Mouse (Mus musculus) embryonic facial prominence, embryonic 14.5 days (tissue): ENCODE measurements around the gene Znhit2. TPM values are rescaled to one million over a fixed set of nuclear protein-coding genes. Genes with fewer than 3 reads are reported as not detected.

Experiments used
- ATAC-seq: fragments of 200-750 bp; cut with Nextera tagmentation; 2 replicates; pipeline ENCODE4 v1.8.0; 2017; ENCODE audit warnings: low read depth, moderate number of reproducible peaks, moderate TSS enrichment
- DNase-seq: peaks from one replicate; pipeline ENCODE4 v3.0.0-alpha.2; 2015; ENCODE audit warnings: low spot score
- H3K27ac ChIP-seq: fragments of 300-500 bp; sonication (generic); replicated peaks from 2 replicates; pipeline ENCODE4 v1.5.1; 2014; ENCODE audit warnings: low read depth, mild to moderate bottlenecking, low read length, moderate library complexity
- H3K27me3 ChIP-seq: fragments of 300-500 bp; sonication (generic); replicated peaks from 2 replicates; pipeline ENCODE4 v1.6.1; 2014; ENCODE audit warnings: low read length; ENCODE audit not compliant: control insufficient read depth, insufficient read depth
- H3K36me3 ChIP-seq: fragments of 300-500 bp; sonication (generic); 2 replicates; pipeline ENCODE4 v1.6.1; 2014; ENCODE audit warnings: low read length, mixed read lengths; ENCODE audit not compliant: control insufficient read depth, insufficient read depth
- H3K4me1 ChIP-seq: fragments of 300-500 bp; sonication (generic); 2 replicates; pipeline ENCODE4 v1.6.1; 2014; ENCODE audit warnings: antibody characterized with exemption, low read length; ENCODE audit not compliant: control insufficient read depth, insufficient read depth
- H3K4me2 ChIP-seq: fragments of 300-500 bp; sonication (generic); 2 replicates; pipeline ENCODE4 v1.6.1; 2014; ENCODE audit warnings: low read depth, mild to moderate bottlenecking, low read length, moderate library complexity, mixed read lengths
- H3K4me3 ChIP-seq: fragments of 300-500 bp; sonication (generic); 2 replicates; pipeline ENCODE4 v1.5.1; 2014; ENCODE audit warnings: low read depth, mild to moderate bottlenecking, low read length
- H3K9ac ChIP-seq: fragments of 300-500 bp; sonication (generic); 2 replicates; pipeline ENCODE4 v1.6.1; 2014; ENCODE audit warnings: low read depth, mild to moderate bottlenecking, low read length, moderate library complexity, mixed read lengths
- H3K9me3 ChIP-seq: fragments of 300-500 bp; sonication (generic); 2 replicates; pipeline ENCODE4 v1.6.1; 2016; ENCODE audit warnings: low read length; ENCODE audit not compliant: control insufficient read depth
- WGBS: fragments of 180-500 bp; shearing (Covaris S2); extraction: QIAGEN DNeasy Blood & Tissue Kit; methylation state at CpG from one replicate; pipeline ENCODE4 v1.1.7; 2014; 5-methylcytosine and 5-hydroxymethylcytosine counted together
- polyA plus RNA-seq: library from polyadenylated mRNA; unstranded; fragments of >200 nt; fragmentation: Nextera tagmentation; extraction: Ambion mirVana; gene quantifications from 2 replicates; pipeline ENCODE4 v1.2.1, GENCODE M21; 2014

Gene Znhit2
- polyA plus RNA-seq = 33.1 and 33.6 TPM in 2 replicates

DNA sequence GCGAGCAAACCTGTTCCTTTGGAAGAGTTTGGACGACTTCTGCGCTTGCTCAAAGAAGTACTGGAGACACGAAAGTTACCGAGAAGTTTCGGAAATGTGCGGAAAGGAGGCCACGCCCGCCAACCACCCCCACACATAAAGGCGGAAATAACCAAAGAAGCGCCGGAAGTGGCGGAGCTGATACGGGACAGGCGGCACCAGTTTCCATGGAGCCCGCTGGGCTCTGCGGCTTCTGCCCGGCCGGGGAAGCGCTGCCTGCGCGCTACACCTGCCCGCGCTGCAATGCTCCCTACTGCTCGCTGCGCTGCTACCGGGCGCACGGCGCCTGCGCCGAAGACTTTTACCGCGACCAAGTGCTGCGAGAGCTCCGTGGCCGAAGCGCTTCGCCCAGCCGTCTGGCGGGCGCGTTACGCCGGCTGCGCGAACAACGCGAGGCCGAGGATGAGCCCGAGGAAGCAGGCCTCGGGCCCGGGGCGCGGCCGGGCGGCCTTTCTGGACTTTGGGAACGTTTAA, at the start of gene Znhit2:
TSS of gene Znhit2 (plus strand) at position 172 of the 513 bp plus-strand sequence.
- WGBS = under 1% methylated on average over 19 of the region's 58 CpGs
- H3K4me3 ChIP-seq = peak within 1 kb of the TSS; percentile 90

DNA sequence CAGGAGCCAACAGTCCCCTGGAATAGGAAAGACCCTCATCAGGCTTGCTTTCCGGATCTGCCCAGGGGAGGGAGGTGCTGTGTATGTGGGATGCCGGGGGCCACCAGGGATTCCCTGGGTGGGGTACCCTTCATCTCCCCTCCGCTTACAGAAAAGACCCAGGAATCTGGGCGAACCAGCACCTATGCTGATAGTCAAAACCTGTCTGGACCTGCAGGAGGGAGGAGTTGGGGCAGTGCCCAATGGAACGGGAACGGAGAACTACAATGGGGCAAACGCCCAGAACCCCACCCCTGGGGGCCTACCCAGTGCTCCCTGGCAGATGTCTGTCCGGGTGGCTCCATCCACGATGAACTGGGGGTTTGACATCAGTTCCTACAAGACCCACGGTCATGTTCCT, 47.3 kb upstream of the Znhit2 start:
- H3K9me3 ChIP-seq = no peaks in the 10 kb centered on the region
- H3K4me2 ChIP-seq = 0 out of 2 replicates have a peak overlapping the region, but pooled peaks have one; percentile 88
- no peak for ATAC-seq

More for the DNA sequence above, at the start of gene Znhit2:
- peak; percentile 86 for ATAC-seq
- H3K9me3 ChIP-seq = no peaks in the 10 kb centered on the region
- peak within 1 kb of the TSS; percentile 100 for H3K4me2 ChIP-seq
- peak; percentile 98 for DNase-seq
- H3K27ac ChIP-seq = peak within 1 kb of the TSS; percentile 94
- H3K36me3 ChIP-seq = peaks cover 14% of the 10 kb centered on the region
- H3K27me3 ChIP-seq = no peaks in the 10 kb centered on the region
- H3K4me1 ChIP-seq = peaks cover 20% of the 10 kb centered on the region
- peak within 1 kb of the TSS; percentile 94 for H3K9ac ChIP-seq

GRCm38 (mm10) chr19:6014991-6015510, 45.9 kb upstream of the Znhit2 start:
- Histone ChIP-seq H3K4me2 (peak overlapping the region; percentile 88), H3K4me1 (0 out of 2 replicates have a peak, but pooled peaks cover 3% of the 10 kb centered on the region)

More for the DNA sequence above, 47.3 kb upstream of the Znhit2 start:
- Histone ChIP-seq H3K27ac (no peak overlapping the region), H3K9ac (peak overlapping the region; percentile 8; the same call in 1 of the 2 replicates), H3K36me3 (no peaks in the 10 kb centered on the region), H3K4me1 (0 out of 2 replicates have a peak, but pooled peaks cover 3% of the 10 kb centered on the region), H3K27me3 (no peaks in the 10 kb centered on the region), H3K4me3 (no peak overlapping the region)
- 84% methylated on average over 10 of the region's 10 CpGs for WGBS
- peak; percentile 25 for DNase-seq

GRCm38 (mm10) chr19:6015511-6016315, 45.3 kb upstream of the Znhit2 start, which contains the start of gene Capn1:
Gene Capn1, minus strand, starts transcription at chr19:6015897.
- H3K27ac ChIP-seq = peak within 1 kb of the TSS; percentile 72

More at GRCm38 (mm10) chr19:6014991-6015510, 45.9 kb upstream of the Znhit2 start:
- Histone ChIP-seq H3K9me3 (no peaks in the 10 kb centered on the region), H3K27me3 (no peaks in the 10 kb centered on the region), H3K4me3 (peak overlapping the region; percentile 60), H3K27ac (peak overlapping the region; percentile 72), H3K36me3 (no peaks in the 10 kb centered on the region), H3K9ac (peak overlapping the region; percentile 80)
- peak; percentile 51 for DNase-seq
- 0% methylated on average over 9 of the region's 18 CpGs for WGBS
- peak; percentile 66 for ATAC-seq

GRCm38 (mm10) chr19:6016532-6016931, 44.5 kb upstream of the Znhit2 start:
- WGBS = 49% methylated on average over 7 of the region's 7 CpGs
- H3K36me3 ChIP-seq = no peaks in the 10 kb centered on the region
- H3K27ac ChIP-seq = no peak overlapping the region
- H3K4me1 ChIP-seq = 0 out of 2 replicates have a peak, but pooled peaks cover 3% of the 10 kb centered on the region
- H3K9me3 ChIP-seq = no peaks in the 10 kb centered on the region
- no peak overlapping the region for H3K4me3 ChIP-seq
- DNase-seq = peak; percentile 45
- peak overlapping the region; percentile 88; the same call in 1 of the 2 replicates for H3K4me2 ChIP-seq
- H3K9ac ChIP-seq = no peak overlapping the region
- H3K27me3 ChIP-seq = no peaks in the 10 kb centered on the region
- no peak for ATAC-seq

More at GRCm38 (mm10) chr19:6015511-6016315, 45.3 kb upstream of the Znhit2 start, which contains the start of gene Capn1:
- 5% methylated on average over 31 of the region's 40 CpGs for WGBS
- Histone ChIP-seq H3K9me3 (no peaks in the 10 kb centered on the region), H3K36me3 (no peaks in the 10 kb centered on the region), H3K4me3 (peak within 1 kb of the TSS; percentile 60), H3K4me1 (0 out of 2 replicates have a peak, but pooled peaks cover 3% of the 10 kb centered on the region), H3K27me3 (no peaks in the 10 kb centered on the region), H3K9ac (peak within 1 kb of the TSS; percentile 80), H3K4me2 (peak within 1 kb of the TSS; percentile 88)
- DNase-seq (peak; percentile 86), ATAC-seq (peak; percentile 88)

GRCm38 (mm10) chr19:6018142-6019089, 42.6 kb upstream of the Znhit2 start:
- no peak overlapping the region for H3K27ac ChIP-seq
- H3K4me1 ChIP-seq = 0 out of 2 replicates have a peak, but pooled peaks cover 3% of the 10 kb centered on the region
- no peaks in the 10 kb centered on the region for H3K36me3 ChIP-seq
- WGBS = 27% methylated on average over 15 of the region's 15 CpGs
- no peak overlapping the region for H3K4me3 ChIP-seq
- H3K9me3 ChIP-seq = no peaks in the 10 kb centered on the region
- H3K4me2 ChIP-seq = no peak overlapping the region
- no peaks in the 10 kb centered on the region for H3K27me3 ChIP-seq
- ATAC-seq = no peak
- DNase-seq = peak; percentile 88
- no peak overlapping the region for H3K9ac ChIP-seq

DNA sequence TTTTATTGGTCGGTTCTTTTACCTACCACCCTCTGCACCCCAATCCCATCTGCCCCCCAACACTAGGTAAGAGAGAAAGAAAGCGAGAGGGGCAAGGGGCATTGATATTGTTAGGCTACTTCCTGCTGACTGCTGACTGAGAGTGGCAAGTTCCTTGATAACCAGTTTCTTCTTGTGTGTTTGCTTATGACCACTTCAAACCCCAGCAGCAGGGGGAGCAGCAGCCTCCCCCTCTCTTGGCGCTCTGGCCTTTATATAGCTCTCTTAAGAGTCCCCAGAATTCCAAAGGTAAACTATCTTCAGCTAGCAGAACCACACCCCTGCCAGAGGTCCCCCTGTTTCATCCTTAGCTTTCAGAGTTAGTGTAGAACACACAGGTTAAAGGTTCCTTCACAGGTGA, 40.7 kb upstream of the Znhit2 start:
- DNase-seq = no peak
- Histone ChIP-seq H3K9me3 (no peaks in the 10 kb centered on the region), H3K4me3 (no peak overlapping the region), H3K36me3 (no peaks in the 10 kb centered on the region), H3K9ac (no peak overlapping the region), H3K4me2 (no peak overlapping the region), H3K4me1 (no peaks in the 10 kb centered on the region), H3K27ac (no peak overlapping the region), H3K27me3 (no peaks in the 10 kb centered on the region)
- no peak for ATAC-seq
- WGBS = 57% methylated on average over 3 of the region's 3 CpGs
